Mouse (Mus musculus) brain, embryonic 14.5 days (tissue): ENCODE data around the gene Ccdc182. TPM values are rescaled to one million over a fixed set of nuclear protein-coding genes. Genes with fewer than 3 reads are reported as not detected.

Experiments used
- DNase-seq: peaks from one replicate; pipeline ENCODE4 v3.0.0-alpha.2; 2011; ENCODE audit warnings: low read depth
- CTCF ChIP-seq: fragments of 200-500 bp; IDR thresholded peaks from 2 replicates; pipeline ENCODE4 v1.5.1; 2012; ENCODE audit warnings: inconsistent platforms, mild to moderate bottlenecking, moderate library complexity, borderline replicate concordance; ENCODE audit not compliant: insufficient read depth, insufficient read length; ENCODE audit errors: extremely low read depth
- POLR2A ChIP-seq: fragments of 200-500 bp; IDR thresholded peaks from 2 replicates; pipeline ENCODE4 v1.6.1; 2012; ENCODE audit warnings: mild to moderate bottlenecking, inconsistent platforms, borderline replicate concordance; ENCODE audit not compliant: poor library complexity, insufficient read depth, insufficient read length, severe bottlenecking; ENCODE audit errors: extremely low read depth
- polyA plus RNA-seq: library from polyadenylated mRNA; depleted of rRNA; stranded (reverse); fragments of >200 nt; gene quantifications from 2 replicates; pipeline ENCODE4 v1.2.3, GENCODE M21; 2012

Ccdc182 gene
- polyA plus RNA-seq, 1 experiment, result 0.30 TPM

- no peak for TF ChIP-seq CTCF
- TF ChIP-seq POLR2A, result no peak
- DNase-seq, result peak; percentile 89
Measured at GRCm38 (mm10) chr11:88288400-88288799, 5.5 kb upstream of the Ccdc182 start.

GRCm38 (mm10) chr11:88288805-88289340 lies 5.0 kb upstream of the Ccdc182 start:
- peak; percentile 51; the same call in 1 of the 2 replicates for TF ChIP-seq CTCF
- TF ChIP-seq POLR2A, result no peak
- peak; percentile 76 for DNase-seq

GRCm38 (mm10) chr11:88291245-88291644 lies 2.6 kb upstream of the Ccdc182 start:
- TF ChIP-seq POLR2A, result no peak
- TF ChIP-seq CTCF, result no peak
- DNase-seq, result no peak

GRCm38 (mm10) chr11:88291688-88292087 lies 2.2 kb upstream of the Ccdc182 start:
- TF ChIP-seq CTCF (peak; percentile 74), POLR2A (no peak)
- DNase-seq, result peak; percentile 74

GRCm38 (mm10) chr11:88294394-88294710 lies 494 bp downstream of the Ccdc182 start:
- TF ChIP-seq CTCF (no peak), POLR2A (no peak)
- DNase-seq, result no peak

- DNase-seq, result no peak
- TF ChIP-seq CTCF, result no peak
- no peak for TF ChIP-seq POLR2A
Measured at GRCm38 (mm10) chr11:88295298-88295697, 1.4 kb downstream of the Ccdc182 start.

- TF ChIP-seq POLR2A (no peak), CTCF (peak; percentile 37; the same call in 1 of the 2 replicates)
- no peak for DNase-seq
Measured at GRCm38 (mm10) chr11:88297526-88297925, 3.7 kb downstream of the Ccdc182 start.

GRCm38 (mm10) chr11:88299345-88299744 lies 5.5 kb downstream of the Ccdc182 start:
- DNase-seq, result peak; percentile 70
- TF ChIP-seq POLR2A, result no peak
- no peak for TF ChIP-seq CTCF

GRCm38 (mm10) chr11:88301619-88302018 lies 7.8 kb downstream of the Ccdc182 start:
- DNase-seq, result peak; percentile 75
- TF ChIP-seq CTCF (no peak), POLR2A (no peak)

GRCm38 (mm10) chr11:88305759-88306158 lies 11.9 kb downstream of the Ccdc182 start:
- no peak for TF ChIP-seq CTCF
- DNase-seq, result no peak

- no peak for DNase-seq
- TF ChIP-seq POLR2A (no peak), CTCF (peak; percentile 39; the same call in 1 of the 2 replicates)
Measured at GRCm38 (mm10) chr11:88307616-88308543, 14.0 kb downstream of the Ccdc182 start.
